21 mouse cellular contexts compared by ENCODE assay signal in genomic region chr1:192053726-192054125, GRCm38 (mm10). TPM values are rescaled to one million over a fixed set of nuclear protein-coding genes. Genes with fewer than 3 reads are reported as not detected.
A peak's percentile ranks its signal among the peaks of the same experiment; 100 is the strongest.
DNase-seq lines count a peak whose midpoint lies in the region; ATAC-seq and TF ChIP-seq lines count a peak whose summit lies in the region.
"Had no signal": no experiment of that assay in that cellular context is flagged by ENCODE, and none has a peak within 500 bp of the region (broad histone marks: within the 10 kb centered on the region; RNA-seq: fewer than 3 reads in every experiment).

No protein-coding gene starts in this region.

- H3K9ac ChIP-seq in embryonic facial prominence, embryonic 13.5 days = no peak overlapping the region
- H3K9ac ChIP-seq in heart, embryonic 14.5 days (ENCODE audit: low read length) = no peak overlapping the region; the same call in 1 of the 2 replicates
- no peak overlapping the region for H3K9ac ChIP-seq in lung, embryonic 14.5 days
- H3K9ac ChIP-seq: forebrain, embryonic 12.5 days; hindbrain, embryonic 13.5 days had no signal

- TF ChIP-seq POLR2A in brain, embryonic 14.5 days (IDR thresholded peaks at IDR 0.05; ENCODE audit: borderline replicate concordance, extremely low read depth, insufficient read depth, insufficient read length, poor library complexity, severe bottlenecking) = no peak

- no peak for ATAC-seq in embryonic facial prominence, embryonic 13.5 days (ENCODE audit: insufficient number of reproducible peaks, insufficient read depth, low FRiP score, low TSS enrichment, low read depth)
- no peak for ATAC-seq in heart, embryonic 14.5 days (ENCODE audit: insufficient number of reproducible peaks, insufficient read depth, low FRiP score, low read depth)
- no peak for ATAC-seq in lung, embryonic 14.5 days (ENCODE audit: insufficient read depth)
- ATAC-seq: CD4-positive, CD25-positive, alpha-beta regulatory T cell, adult 4 months; hindbrain, postnatal 0 days had no signal

- H3K4me2 ChIP-seq in embryonic facial prominence, embryonic 13.5 days = no peak overlapping the region
- H3K4me2 ChIP-seq in heart, embryonic 14.5 days (ENCODE audit: low read length) = no peak overlapping the region
- no peak overlapping the region for H3K4me2 ChIP-seq in lung, embryonic 14.5 days
- H3K4me2 ChIP-seq: forebrain, embryonic 12.5 days; hindbrain, embryonic 13.5 days had no signal

- no peak for TF ChIP-seq CTCF in lung, embryonic 14.5 days (IDR thresholded peaks at IDR 0.05; ENCODE audit: low read depth)
- TF ChIP-seq CTCF in brain, embryonic 14.5 days (IDR thresholded peaks at IDR 0.05; ENCODE audit: borderline replicate concordance, extremely low read depth, insufficient read depth, insufficient read length) = no peak

- H3K27ac ChIP-seq in embryonic facial prominence, embryonic 13.5 days = peak overlapping the region; percentile 74
- H3K27ac ChIP-seq in embryonic facial prominence, embryonic 10.5 days (replicated peaks) = no peak overlapping the region
- H3K27ac ChIP-seq in heart, embryonic 14.5 days (replicated peaks in 1 of 2; ENCODE audit: control insufficient read depth in 1 of 2, insufficient read depth in 1 of 2, low read depth in 2 of 2, low read length in 2 of 2) = peak overlapping the region; percentile 57 to 61; a peak in 3 of 4 replicates
- no peak overlapping the region for H3K27ac ChIP-seq in lung, embryonic 14.5 days (ENCODE audit: low read depth)
- H3K27ac ChIP-seq: forebrain, embryonic 12.5 days; hindbrain, embryonic 13.5 days; hindbrain, postnatal 0 days had no signal

- no peak for DNase-seq in embryonic facial prominence, embryonic 10.5 days (ENCODE audit: low spot score)
- DNase-seq in heart, postnatal 25 days (ENCODE audit: low spot score) = no peak
- DNase-seq in lung, embryonic 14.5 days = peak; percentile 46
- no peak for DNase-seq in lung, adult 18-20 months
- peak; percentile 11 for DNase-seq in brain, embryonic 14.5 days (ENCODE audit: low read depth)
- no peak for DNase-seq in thymus, adult 18-20 months
- DNase-seq: adrenal gland, adult 8-10 months; adrenal gland, postnatal 36 days; B cell, adult 2 months; cerebellum, adult 11 months; cerebellum, adult 9-10 months; cerebellum, postnatal 25 days; gastrocnemius, postnatal 36 days; kidney, adult 11 months had no signal

- no peaks in the 10 kb centered on the region for H3K27me3 ChIP-seq in embryonic facial prominence, embryonic 13.5 days
- no peaks in the 10 kb centered on the region for H3K27me3 ChIP-seq in embryonic facial prominence, embryonic 10.5 days (replicated peaks; ENCODE audit: low read depth, poor library complexity, severe bottlenecking)
- H3K27me3 ChIP-seq in heart, embryonic 14.5 days (ENCODE audit: control insufficient read depth, insufficient read depth, low read length) = no peaks in the 10 kb centered on the region
- H3K27me3 ChIP-seq in lung, embryonic 14.5 days (ENCODE audit: insufficient read depth, low read length) = no peaks in the 10 kb centered on the region
- H3K27me3 ChIP-seq: forebrain, embryonic 12.5 days; hindbrain, embryonic 13.5 days had no signal

- H3K9me3 ChIP-seq in embryonic facial prominence, embryonic 13.5 days = no peaks in the 10 kb centered on the region
- no peaks in the 10 kb centered on the region for H3K9me3 ChIP-seq in embryonic facial prominence, embryonic 10.5 days
- no peaks in the 10 kb centered on the region; the same call in 1 of the 2 replicates for H3K9me3 ChIP-seq in heart, embryonic 14.5 days (ENCODE audit: control insufficient read depth, low read length)
- H3K9me3 ChIP-seq in lung, embryonic 14.5 days (ENCODE audit: low read depth, low read length) = no peaks in the 10 kb centered on the region
- H3K9me3 ChIP-seq: forebrain, embryonic 12.5 days; G1E; hindbrain, embryonic 13.5 days had no signal

- no peak overlapping the region for H3K4me3 ChIP-seq in embryonic facial prominence, embryonic 13.5 days
- H3K4me3 ChIP-seq in embryonic facial prominence, embryonic 10.5 days = no peak overlapping the region
- H3K4me3 ChIP-seq in heart, embryonic 14.5 days (ENCODE audit: control insufficient read depth in 1 of 2, insufficient read depth in 1 of 2, low read depth in 1 of 2, low read length in 2 of 2) = no peak overlapping the region
- no peak overlapping the region for H3K4me3 ChIP-seq in lung, embryonic 14.5 days (ENCODE audit: low read depth, low read length)
- H3K4me3 ChIP-seq: forebrain, embryonic 12.5 days; hindbrain, embryonic 13.5 days had no signal

- intact Hi-C loops in heart, postnatal 25 days (cut with DNase I) = no loop called here

- 36% methylated on average over 3 of the region's 3 CpGs for WGBS in embryonic facial prominence, embryonic 13.5 days
- 76% methylated on average over 3 of the region's 3 CpGs for WGBS in embryonic facial prominence, embryonic 10.5 days
- 24% methylated on average over 3 of the region's 3 CpGs for WGBS in heart, embryonic 14.5 days
- 25% methylated on average over 3 of the region's 3 CpGs for WGBS in lung, embryonic 14.5 days

- peaks cover 7% of the 10 kb centered on the region for H3K4me1 ChIP-seq in embryonic facial prominence, embryonic 13.5 days
- H3K4me1 ChIP-seq in embryonic facial prominence, embryonic 10.5 days = 0 out of 2 replicates have a peak, but pooled peaks cover 2% of the 10 kb centered on the region
- H3K4me1 ChIP-seq in heart, embryonic 14.5 days (ENCODE audit: control insufficient read depth in 2 of 2, insufficient read depth in 2 of 2, low read length in 2 of 2) = peaks cover 8 to 12% of the 10 kb centered on the region in 2 experiments
- H3K4me1 ChIP-seq in lung, embryonic 14.5 days (ENCODE audit: insufficient read depth) = no peaks in the 10 kb centered on the region
- H3K4me1 ChIP-seq: forebrain, embryonic 12.5 days; hindbrain, embryonic 13.5 days had no signal

- peaks cover 29% of the 10 kb centered on the region for H3K36me3 ChIP-seq in embryonic facial prominence, embryonic 13.5 days
- no peaks in the 10 kb centered on the region for H3K36me3 ChIP-seq in embryonic facial prominence, embryonic 10.5 days (replicated peaks)
- peaks cover 34% of the 10 kb centered on the region for H3K36me3 ChIP-seq in heart, embryonic 14.5 days (ENCODE audit: control insufficient read depth, insufficient read depth, low read length)
- peaks cover 24% of the 10 kb centered on the region; the same call in 1 of the 2 replicates for H3K36me3 ChIP-seq in lung, embryonic 14.5 days (ENCODE audit: insufficient read depth)
- H3K36me3 ChIP-seq: forebrain, embryonic 12.5 days; hindbrain, embryonic 13.5 days had no signal

RNA-seq across cellular contexts. Expression of gene Traf5, which starts 38.6 kb away (rescaled TPM):
- polyA plus RNA-seq in embryonic facial prominence, embryonic 13.5 days (2015; fragmentation: Nextera tagmentation; extraction: Ambion mirVana) = 17.2 and 21.8 TPM in 2 replicates
- 3.1 and 4.5 TPM in 2 replicates for polyA plus RNA-seq in embryonic facial prominence, embryonic 10.5 days (2016; fragmentation: Nextera tagmentation; extraction: Ambion mirVana)
- polyA plus RNA-seq in heart, embryonic 14.5 days (2014; fragmentation: Nextera tagmentation; extraction: Ambion mirVana) = 11.0 and 16.9 TPM in 2 replicates
- total RNA-seq in heart, postnatal 25 days (2021) = 1 to 10 TPM; 7.0 to 7.5 TPM
- polyA plus RNA-seq in lung, embryonic 14.5 days (2014; fragmentation: Nextera tagmentation; extraction: Ambion mirVana) = 20.1 and 22.8 TPM in 2 replicates
- 2.3 and 3.2 TPM in 2 replicates for polyA plus RNA-seq in brain, embryonic 14.5 days (2012; rRNA removed)

Comparison
In these comparisons a context has a peak if more than half of its experiments do, and no peak if none do; other contexts are left out.
1. H3K27ac ChIP-seq: peak in embryonic facial prominence, embryonic 13.5 days (single experiment) and heart, embryonic 14.5 days (2 of 2); none in embryonic facial prominence, embryonic 10.5 days (single experiment) and lung, embryonic 14.5 days (single experiment).
2. DNase-seq: peak in lung, embryonic 14.5 days (single experiment) and brain, embryonic 14.5 days (single experiment); none in embryonic facial prominence, embryonic 10.5 days (single experiment), heart, postnatal 25 days (single experiment), lung, adult 18-20 months (0 of 2) and thymus, adult 18-20 months (0 of 2).